In genomic region chr1:99959428-99959987, GRCm38 (mm10) we compare ENCODE assay signal across 24 mouse cellular contexts.
DNase-seq lines count a peak whose midpoint lies in the region; ATAC-seq lines count a peak whose summit lies in the region.
"Had no signal": no experiment of that assay in that cellular context is flagged by ENCODE, and none has a peak within 500 bp of the region (broad histone marks: within the 10 kb centered on the region; RNA-seq: fewer than 3 reads in every experiment).

No protein-coding gene starts in this region.

- H3K9ac ChIP-seq in forebrain, embryonic 13.5 days: no peak overlapping the region
- H3K9ac ChIP-seq in forebrain, embryonic 11.5 days (ENCODE audit: low read length): no peak overlapping the region
- H3K9ac ChIP-seq in forebrain, embryonic 15.5 days (replicated peaks): no peak overlapping the region
- no peak overlapping the region for H3K9ac ChIP-seq in midbrain, embryonic 15.5 days
- no peak overlapping the region for H3K9ac ChIP-seq in midbrain, embryonic 11.5 days (ENCODE audit: low read length)
- H3K9ac ChIP-seq: embryonic facial prominence, embryonic 12.5 days had no signal

- no peak overlapping the region for H3K27ac ChIP-seq in forebrain, embryonic 13.5 days
- no peak overlapping the region for H3K27ac ChIP-seq in forebrain, embryonic 11.5 days (ENCODE audit: low read depth, low read length)
- H3K27ac ChIP-seq in forebrain, embryonic 15.5 days (replicated peaks): no peak overlapping the region
- no peak overlapping the region for H3K27ac ChIP-seq in forebrain, embryonic 10.5 days
- H3K27ac ChIP-seq in midbrain, embryonic 15.5 days: no peak overlapping the region
- no peak overlapping the region for H3K27ac ChIP-seq in midbrain, embryonic 11.5 days (ENCODE audit: low read depth, low read length)
- H3K27ac ChIP-seq: embryonic facial prominence, embryonic 10.5 days; embryonic facial prominence, embryonic 12.5 days had no signal

- no peaks in the 10 kb centered on the region for H3K36me3 ChIP-seq in forebrain, embryonic 13.5 days (ENCODE audit: poor library complexity, severe bottlenecking)
- no peaks in the 10 kb centered on the region for H3K36me3 ChIP-seq in forebrain, embryonic 11.5 days (ENCODE audit: control insufficient read depth, insufficient read depth, low read length)
- no peaks in the 10 kb centered on the region for H3K36me3 ChIP-seq in forebrain, embryonic 15.5 days
- no peaks in the 10 kb centered on the region for H3K36me3 ChIP-seq in forebrain, embryonic 10.5 days (replicated peaks)
- no peaks in the 10 kb centered on the region for H3K36me3 ChIP-seq in midbrain, embryonic 15.5 days (replicated peaks)
- H3K36me3 ChIP-seq in midbrain, embryonic 11.5 days (ENCODE audit: control insufficient read depth, insufficient read depth, low read length): no peaks in the 10 kb centered on the region
- H3K36me3 ChIP-seq: embryonic facial prominence, embryonic 10.5 days; embryonic facial prominence, embryonic 12.5 days; G1E had no signal

- ATAC-seq in forebrain, embryonic 13.5 days: peak; percentile 71; the same call in 1 of the 2 replicates
- no peak for ATAC-seq in forebrain, embryonic 11.5 days (replicated peaks; ENCODE audit: low FRiP score)
- ATAC-seq in forebrain, embryonic 15.5 days (replicated peaks): 0 out of 2 replicates have a peak, but pooled peaks have one; percentile 51
- ATAC-seq in midbrain, embryonic 15.5 days (replicated peaks): peak; percentile 90
- no peak for ATAC-seq in midbrain, embryonic 11.5 days (ENCODE audit: low FRiP score)
- ATAC-seq: CD4-positive, CD25-positive, alpha-beta regulatory T cell, adult 4 months; forebrain, embryonic 16.5 days; Patski had no signal

- H3K9me3 ChIP-seq in forebrain, embryonic 13.5 days (replicated peaks): no peaks in the 10 kb centered on the region
- H3K9me3 ChIP-seq in forebrain, embryonic 11.5 days (ENCODE audit: control insufficient read depth, low read length): no peaks in the 10 kb centered on the region
- no peaks in the 10 kb centered on the region for H3K9me3 ChIP-seq in forebrain, embryonic 15.5 days
- H3K9me3 ChIP-seq in forebrain, embryonic 10.5 days: no peaks in the 10 kb centered on the region
- no peaks in the 10 kb centered on the region for H3K9me3 ChIP-seq in midbrain, embryonic 15.5 days
- no peaks in the 10 kb centered on the region for H3K9me3 ChIP-seq in midbrain, embryonic 11.5 days (ENCODE audit: control insufficient read depth, low read length)
- H3K9me3 ChIP-seq: embryonic facial prominence, embryonic 10.5 days; embryonic facial prominence, embryonic 12.5 days had no signal

- H3K4me3 ChIP-seq in forebrain, embryonic 13.5 days: no peak overlapping the region
- no peak overlapping the region for H3K4me3 ChIP-seq in forebrain, embryonic 11.5 days (ENCODE audit: low read depth, low read length)
- H3K4me3 ChIP-seq in forebrain, embryonic 15.5 days: no peak overlapping the region
- no peak overlapping the region for H3K4me3 ChIP-seq in forebrain, embryonic 10.5 days
- no peak overlapping the region for H3K4me3 ChIP-seq in midbrain, embryonic 15.5 days
- no peak overlapping the region for H3K4me3 ChIP-seq in midbrain, embryonic 11.5 days (ENCODE audit: low read depth, low read length)
- H3K4me3 ChIP-seq: embryonic facial prominence, embryonic 10.5 days; embryonic facial prominence, embryonic 12.5 days had no signal

- no peaks in the 10 kb centered on the region for H3K4me1 ChIP-seq in forebrain, embryonic 13.5 days
- no peaks in the 10 kb centered on the region for H3K4me1 ChIP-seq in forebrain, embryonic 11.5 days (replicated peaks; ENCODE audit: control insufficient read depth, insufficient read depth, low read length)
- no peaks in the 10 kb centered on the region for H3K4me1 ChIP-seq in forebrain, embryonic 15.5 days
- peaks cover 14% of the 10 kb centered on the region for H3K4me1 ChIP-seq in forebrain, embryonic 10.5 days
- H3K4me1 ChIP-seq in midbrain, embryonic 15.5 days: no peaks in the 10 kb centered on the region
- no peaks in the 10 kb centered on the region for H3K4me1 ChIP-seq in midbrain, embryonic 11.5 days (ENCODE audit: control insufficient read depth, insufficient read depth, low read length)
- H3K4me1 ChIP-seq: embryonic facial prominence, embryonic 10.5 days; embryonic facial prominence, embryonic 12.5 days had no signal

- WGBS in forebrain, embryonic 13.5 days: 4% methylated on average over 2 of the region's 2 CpGs
- 21% methylated on average over 2 of the region's 2 CpGs for WGBS in forebrain, embryonic 11.5 days
- WGBS in forebrain, embryonic 15.5 days: 3% methylated on average over 2 of the region's 2 CpGs
- 21% methylated on average over 2 of the region's 2 CpGs for WGBS in forebrain, embryonic 10.5 days
- WGBS in midbrain, embryonic 15.5 days: 14% methylated on average over 2 of the region's 2 CpGs
- WGBS in midbrain, embryonic 11.5 days: 23% methylated on average over 2 of the region's 2 CpGs

- no peak overlapping the region for H3K4me2 ChIP-seq in forebrain, embryonic 13.5 days
- no peak overlapping the region for H3K4me2 ChIP-seq in forebrain, embryonic 11.5 days (ENCODE audit: low read depth, low read length, severe bottlenecking)
- no peak overlapping the region for H3K4me2 ChIP-seq in forebrain, embryonic 15.5 days (replicated peaks)
- no peak overlapping the region for H3K4me2 ChIP-seq in midbrain, embryonic 15.5 days
- H3K4me2 ChIP-seq in midbrain, embryonic 11.5 days: no peak overlapping the region
- H3K4me2 ChIP-seq: embryonic facial prominence, embryonic 12.5 days had no signal

- H3K27me3 ChIP-seq in forebrain, embryonic 13.5 days: no peaks in the 10 kb centered on the region
- H3K27me3 ChIP-seq in forebrain, embryonic 11.5 days (ENCODE audit: control insufficient read depth, insufficient read depth, low read length): no peaks in the 10 kb centered on the region
- no peaks in the 10 kb centered on the region for H3K27me3 ChIP-seq in forebrain, embryonic 15.5 days
- no peaks in the 10 kb centered on the region for H3K27me3 ChIP-seq in forebrain, embryonic 10.5 days (ENCODE audit: poor library complexity, severe bottlenecking)
- no peaks in the 10 kb centered on the region for H3K27me3 ChIP-seq in midbrain, embryonic 15.5 days (replicated peaks)
- no peaks in the 10 kb centered on the region for H3K27me3 ChIP-seq in midbrain, embryonic 11.5 days (ENCODE audit: control insufficient read depth, insufficient read depth, low read length)
- H3K27me3 ChIP-seq: CH12.LX; embryonic facial prominence, embryonic 12.5 days; Patski had no signal

- no peak for DNase-seq in forebrain, embryonic 11.5 days (ENCODE audit: low spot score)
- DNase-seq in forebrain, embryonic 10.5 days (ENCODE audit: extremely low spot score, low spot score): no peak
- no peak for DNase-seq in midbrain, embryonic 11.5 days (ENCODE audit: low spot score, missing footprints)
- peak; percentile 1 for DNase-seq in R1 (ENCODE audit: low read depth, low spot score)
- no peak for DNase-seq in adrenal gland, postnatal 4 days (ENCODE audit: low spot score in 2 of 2)
- DNase-seq: adrenal gland, adult 2 months; adrenal gland, postnatal 10 days; adrenal gland, postnatal 25 days; B cell, adult 2 months; cerebellum, adult 11 months; cerebellum, adult 18-20 months; cerebellum, adult 8-10 months; cerebellum, adult 9-11 months; cerebellum, postnatal 14 days had no signal

Comparison
In these comparisons a context has a peak if more than half of its experiments do, and no peak if none do; other contexts are left out.
1. ATAC-seq: peak in forebrain, embryonic 13.5 days (single experiment), forebrain, embryonic 15.5 days (single experiment) and midbrain, embryonic 15.5 days (single experiment); none in forebrain, embryonic 11.5 days (single experiment) and midbrain, embryonic 11.5 days (single experiment).